Mouse (Mus musculus) midbrain, embryonic 14.5 days (tissue): ENCODE measurements at regions not wholly inside any gene's neighbourhood (a gene's known extent, or its start where the extent isn't known, plus 50 kb on each side); places are given as distances from the start of the nearest gene placed in this dataset.
"Not testable (repeated sequence)": the region's sequence is repeated elsewhere in the genome, so short reads cannot be mapped to it uniquely, and the experiment has no call there.

Experiments used
- ATAC-seq: fragments of 200-750 bp; cut with Nextera tagmentation; 2 replicates; pipeline ENCODE4 v1.8.0; 2017; ENCODE audit warnings: moderate number of reproducible peaks, moderate library complexity; ENCODE audit not compliant: low FRiP score, low TSS enrichment
- DNase-seq: peaks from one replicate; pipeline ENCODE4 v3.0.0-alpha.2; 2015
- H3K27ac ChIP-seq: fragments of 300-500 bp; sonication (generic); replicated peaks from 2 replicates; pipeline ENCODE4 v1.5.1; 2014; ENCODE audit warnings: mild to moderate bottlenecking, low read depth, low read length, moderate library complexity
- H3K27me3 ChIP-seq: fragments of 300-500 bp; sonication (generic); 2 replicates; pipeline ENCODE4 v1.6.1; 2014; ENCODE audit warnings: low read length, control low read depth, mixed read lengths; ENCODE audit not compliant: control insufficient read depth, insufficient read depth
- H3K36me3 ChIP-seq: fragments of 300-500 bp; sonication (generic); 2 replicates; pipeline ENCODE4 v1.6.1; 2014; ENCODE audit warnings: low read length, control low read depth; ENCODE audit not compliant: control insufficient read depth, insufficient read depth
- H3K4me1 ChIP-seq: fragments of 300-500 bp; sonication (generic); 2 replicates; pipeline ENCODE4 v1.6.1; 2014; ENCODE audit warnings: mild to moderate bottlenecking, antibody characterized with exemption, low read length, control low read depth; ENCODE audit not compliant: control insufficient read depth, insufficient read depth
- H3K4me2 ChIP-seq: fragments of 300-500 bp; sonication (generic); 2 replicates; pipeline ENCODE4 v1.6.1; 2014; ENCODE audit warnings: mild to moderate bottlenecking, low read length, moderate library complexity
- H3K4me3 ChIP-seq: fragments of 300-500 bp; sonication (generic); replicated peaks from 2 replicates; pipeline ENCODE4 v1.5.1; 2014; ENCODE audit warnings: low read depth, low read length
- H3K9ac ChIP-seq: fragments of 300-500 bp; sonication (generic); replicated peaks from 2 replicates; pipeline ENCODE4 v1.6.1; 2014; ENCODE audit warnings: mild to moderate bottlenecking, low read length, moderate library complexity
- H3K9me3 ChIP-seq: fragments of 300-500 bp; sonication (generic); 2 replicates; pipeline ENCODE4 v1.6.1; 2016; ENCODE audit warnings: low read length, control low read depth, mixed read lengths; ENCODE audit not compliant: control insufficient read depth
- WGBS: fragments of 180-500 bp; shearing (Covaris S2); extraction: QIAGEN DNeasy Blood & Tissue Kit; methylation state at CpG from one replicate; pipeline ENCODE4 v1.1.7; 2014; 5-methylcytosine and 5-hydroxymethylcytosine counted together

GRCm38 (mm10) chr9:88240740-88241139 lies 86.3 kb upstream of the Nt5e start:
- H3K4me3 ChIP-seq, result no peak overlapping the region
- H3K27ac ChIP-seq, result no peak overlapping the region
- WGBS, result 23% methylated on average over 4 of the region's 4 CpGs
- H3K4me1 ChIP-seq, result peaks cover 5% of the 10 kb centered on the region; the same call in 1 of the 2 replicates
- no peaks in the 10 kb centered on the region for H3K9me3 ChIP-seq
- no peaks in the 10 kb centered on the region for H3K36me3 ChIP-seq
- no peak overlapping the region for H3K9ac ChIP-seq
- no peak for DNase-seq
- no peaks in the 10 kb centered on the region for H3K27me3 ChIP-seq
- peak overlapping the region; percentile 55 for H3K4me2 ChIP-seq
- no peak for ATAC-seq

- 0 out of 2 replicates have a peak overlapping the region, but pooled peaks have one; percentile 31 for H3K9ac ChIP-seq
These were observed 85.6 kb upstream of the Nt5e start for GRCm38 (mm10) chr9:88241203-88241995.

GRCm38 (mm10) chr9:88242530-88242929 lies 84.5 kb upstream of the Nt5e start:
- peaks cover 5% of the 10 kb centered on the region; the same call in 1 of the 2 replicates for H3K4me1 ChIP-seq
- H3K27ac ChIP-seq, result no peak overlapping the region
- no peak overlapping the region for H3K4me2 ChIP-seq
- no peak for DNase-seq
- no peaks in the 10 kb centered on the region for H3K36me3 ChIP-seq
- H3K4me3 ChIP-seq, result no peak overlapping the region
- no peaks in the 10 kb centered on the region for H3K9me3 ChIP-seq
- H3K9ac ChIP-seq, result 0 out of 2 replicates have a peak overlapping the region, but pooled peaks have one; percentile 9
- WGBS, result 91% methylated on average over 7 of the region's 7 CpGs
- no peak for ATAC-seq
- H3K27me3 ChIP-seq, result no peaks in the 10 kb centered on the region

More at GRCm38 (mm10) chr9:88241203-88241995, 85.6 kb upstream of the Nt5e start:
- Histone ChIP-seq H3K4me1 (peaks cover 5% of the 10 kb centered on the region; the same call in 1 of the 2 replicates), H3K4me3 (peak overlapping the region; percentile 27), H3K9me3 (no peaks in the 10 kb centered on the region), H3K4me2 (peak overlapping the region; percentile 55), H3K27me3 (no peaks in the 10 kb centered on the region), H3K27ac (no peak overlapping the region), H3K36me3 (no peaks in the 10 kb centered on the region)
- ATAC-seq (peak; percentile 90), DNase-seq (peak; percentile 91)
- 5% methylated on average over 18 of the region's 18 CpGs for WGBS

- no peak overlapping the region for H3K4me2 ChIP-seq
- peaks cover 5% of the 10 kb centered on the region; the same call in 1 of the 2 replicates for H3K4me1 ChIP-seq
- no peaks in the 10 kb centered on the region for H3K9me3 ChIP-seq
- H3K27ac ChIP-seq, result no peak overlapping the region
- H3K4me3 ChIP-seq, result no peak overlapping the region
- H3K9ac ChIP-seq, result no peak overlapping the region
- no peaks in the 10 kb centered on the region for H3K27me3 ChIP-seq
- DNase-seq, result no peak
- no peaks in the 10 kb centered on the region for H3K36me3 ChIP-seq
- 85% methylated on average over 3 of the region's 3 CpGs for WGBS
- no peak for ATAC-seq
These were observed 82.5 kb upstream of the Nt5e start for GRCm38 (mm10) chr9:88244492-88244891.

GRCm38 (mm10) chr9:88255948-88256347 lies 71.0 kb upstream of the Nt5e start:
- Histone ChIP-seq H3K27ac (no peak overlapping the region), H3K27me3 (no peaks in the 10 kb centered on the region), H3K4me1 (no peaks in the 10 kb centered on the region), H3K4me2 (no peak overlapping the region), H3K36me3 (no peaks in the 10 kb centered on the region), H3K4me3 (no peak overlapping the region), H3K9ac (no peak overlapping the region), H3K9me3 (no peaks in the 10 kb centered on the region)
- ATAC-seq, result no peak
- DNase-seq, result no peak
- WGBS, result 79% methylated on average over 7 of the region's 7 CpGs

- no peak overlapping the region for H3K4me2 ChIP-seq
- 85% methylated on average over 4 of the region's 4 CpGs for WGBS
- H3K4me3 ChIP-seq, result no peak overlapping the region
- no peak overlapping the region for H3K27ac ChIP-seq
- DNase-seq (no peak), ATAC-seq (no peak)
- no peak overlapping the region for H3K9ac ChIP-seq
- no peaks in the 10 kb centered on the region for H3K9me3 ChIP-seq
- no peaks in the 10 kb centered on the region for H3K4me1 ChIP-seq
- no peaks in the 10 kb centered on the region for H3K27me3 ChIP-seq
- H3K36me3 ChIP-seq, result no peaks in the 10 kb centered on the region
These were observed 67.4 kb upstream of the Nt5e start for GRCm38 (mm10) chr9:88259627-88260026.

GRCm38 (mm10) chr9:88260072-88260635 lies 66.8 kb upstream of the Nt5e start:
- H3K27me3 ChIP-seq, result no peaks in the 10 kb centered on the region
- no peaks in the 10 kb centered on the region for H3K36me3 ChIP-seq
- H3K4me3 ChIP-seq, result no peak overlapping the region
- ATAC-seq (no peak), DNase-seq (no peak)
- WGBS, result 81% methylated on average over 2 of the region's 2 CpGs
- H3K9ac ChIP-seq, result no peak overlapping the region
- no peaks in the 10 kb centered on the region for H3K4me1 ChIP-seq
- no peak overlapping the region for H3K27ac ChIP-seq
- H3K9me3 ChIP-seq, result no peaks in the 10 kb centered on the region
- no peak overlapping the region for H3K4me2 ChIP-seq

GRCm38 (mm10) chr9:88262461-88262860 lies 64.5 kb upstream of the Nt5e start:
- no peak for ATAC-seq

GRCm38 (mm10) chr9:88266346-88266745 lies 60.7 kb upstream of the Nt5e start:
- H3K4me1 ChIP-seq, H3K9ac ChIP-seq, ATAC-seq, DNase-seq, H3K27ac ChIP-seq, H3K36me3 ChIP-seq, H3K9me3 ChIP-seq, H3K27me3 ChIP-seq, H3K4me3 ChIP-seq, H3K4me2 ChIP-seq: not testable (repeated sequence)
- 68% methylated on average over 1 of the region's 1 CpGs for WGBS

More at GRCm38 (mm10) chr9:88262461-88262860, 64.5 kb upstream of the Nt5e start:
- H3K4me3 ChIP-seq, result no peak overlapping the region
- no peak for DNase-seq
- no peak overlapping the region for H3K9ac ChIP-seq
- no peaks in the 10 kb centered on the region for H3K27me3 ChIP-seq
- H3K9me3 ChIP-seq, result no peaks in the 10 kb centered on the region
- H3K4me2 ChIP-seq, result no peak overlapping the region
- no peaks in the 10 kb centered on the region for H3K36me3 ChIP-seq
- WGBS, result 74% methylated on average over 3 of the region's 3 CpGs
- H3K27ac ChIP-seq, result no peak overlapping the region
- no peaks in the 10 kb centered on the region for H3K4me1 ChIP-seq
